Mouse (Mus musculus) liver, embryonic 12.5 days (tissue): ENCODE measurements around the gene Elmo1. TPM values are rescaled to one million over a fixed set of nuclear protein-coding genes. Genes with fewer than 3 reads are reported as not detected.

Source experiments
- ATAC-seq: fragments of 200-750 bp; cut with Nextera tagmentation; 2 replicates; pipeline ENCODE4 v1.8.0; 2017; ENCODE audit warnings: moderate number of reproducible peaks, mild to moderate bottlenecking, moderate library complexity
- H3K27ac ChIP-seq: fragments of 300-500 bp; sonication (generic); 2 replicates; pipeline ENCODE4 v1.5.1; 2016; ENCODE audit warnings: mild to moderate bottlenecking
- H3K27me3 ChIP-seq: fragments of 300-500 bp; sonication (generic); replicated peaks from 2 replicates; pipeline ENCODE4 v1.6.1; 2016; ENCODE audit warnings: mild to moderate bottlenecking, moderate library complexity
- H3K36me3 ChIP-seq: fragments of 300-500 bp; sonication (generic); 2 replicates; pipeline ENCODE4 v1.6.1; 2016; ENCODE audit warnings: mild to moderate bottlenecking, moderate library complexity
- H3K4me1 ChIP-seq: fragments of 300-500 bp; sonication (generic); 2 replicates; pipeline ENCODE4 v1.6.1; 2016
- H3K4me2 ChIP-seq: fragments of 300-500 bp; sonication (generic); 2 replicates; pipeline ENCODE4 v1.6.1; 2016; ENCODE audit warnings: mild to moderate bottlenecking, moderate library complexity
- H3K4me3 ChIP-seq: fragments of 300-500 bp; sonication (generic); 2 replicates; pipeline ENCODE4 v1.5.1; 2016; ENCODE audit warnings: mild to moderate bottlenecking, moderate library complexity
- H3K9ac ChIP-seq: fragments of 300-500 bp; sonication (generic); 2 replicates; pipeline ENCODE4 v1.6.1; 2016; ENCODE audit warnings: mild to moderate bottlenecking, moderate library complexity
- H3K9me3 ChIP-seq: fragments of 300-500 bp; sonication (generic); replicated peaks from 2 replicates; pipeline ENCODE4 v1.6.1; 2016; ENCODE audit warnings: mild to moderate bottlenecking, moderate library complexity
- WGBS: fragments of 180-500 bp; shearing (Covaris S2); methylation state at CpG from one replicate; pipeline ENCODE4 v1.1.7; 2016; ENCODE audit not compliant: insufficient replicate concordance; 5-methylcytosine and 5-hydroxymethylcytosine counted together
- polyA plus RNA-seq: library from polyadenylated mRNA; unstranded; fragments of >200 nt; fragmentation: Nextera tagmentation; extraction: Ambion mirVana; gene quantifications from 2 replicates; pipeline ENCODE4 v1.2.1, GENCODE M21; 2016

Elmo1 gene
- polyA plus RNA-seq, 1 experiment from 2014 or later: 6.2 TPM

- Histone ChIP-seq H3K9me3 (no peaks in the 10 kb centered on the region), H3K4me1 (0 out of 2 replicates have a peak, but pooled peaks cover 2% of the 10 kb centered on the region), H3K9ac (no peak overlapping the region), H3K27ac (no peak overlapping the region), H3K4me2 (no peak overlapping the region), H3K4me3 (no peak overlapping the region), H3K27me3 (no peaks in the 10 kb centered on the region), H3K36me3 (no peaks in the 10 kb centered on the region)
- WGBS: 61% methylated on average over 9 of the region's 9 CpGs
- ATAC-seq: no peak
Measured at GRCm38 (mm10) chr13:20564414-20564813, 474.0 kb downstream of the Elmo1 start.

- no peaks in the 10 kb centered on the region for H3K36me3 ChIP-seq
- no peak for ATAC-seq
- WGBS: 74% methylated on average over 2 of the region's 2 CpGs
- H3K9me3 ChIP-seq: peaks cover 8% of the 10 kb centered on the region; the same call in 1 of the 2 replicates
- no peak overlapping the region for H3K4me2 ChIP-seq
- no peak overlapping the region for H3K27ac ChIP-seq
- no peak overlapping the region for H3K9ac ChIP-seq
- no peaks in the 10 kb centered on the region for H3K4me1 ChIP-seq
- no peaks in the 10 kb centered on the region for H3K27me3 ChIP-seq
- H3K4me3 ChIP-seq: no peak overlapping the region
Measured at GRCm38 (mm10) chr13:20575186-20575585, 484.8 kb downstream of the Elmo1 start.

GRCm38 (mm10) chr13:20585868-20586267 is 495.5 kb downstream of the Elmo1 start:
- no peaks in the 10 kb centered on the region for H3K27me3 ChIP-seq
- no peak for ATAC-seq
- no peaks in the 10 kb centered on the region for H3K9me3 ChIP-seq
- H3K36me3 ChIP-seq: no peaks in the 10 kb centered on the region
- WGBS: 64% methylated on average over 4 of the region's 4 CpGs
- no peak overlapping the region for H3K4me2 ChIP-seq
- H3K27ac ChIP-seq: no peak overlapping the region
- no peak overlapping the region for H3K9ac ChIP-seq
- no peak overlapping the region for H3K4me3 ChIP-seq
- 0 out of 2 replicates have a peak, but pooled peaks cover 4% of the 10 kb centered on the region for H3K4me1 ChIP-seq

- no peak overlapping the region for H3K9ac ChIP-seq
- WGBS: 52% methylated on average over 3 of the region's 3 CpGs
- H3K4me2 ChIP-seq: no peak overlapping the region
- no peak overlapping the region for H3K4me3 ChIP-seq
- no peak overlapping the region for H3K27ac ChIP-seq
- H3K4me1 ChIP-seq: 0 out of 2 replicates have a peak, but pooled peaks cover 4% of the 10 kb centered on the region
- no peaks in the 10 kb centered on the region for H3K36me3 ChIP-seq
- H3K9me3 ChIP-seq: no peaks in the 10 kb centered on the region
- peak; percentile 79 for ATAC-seq
- H3K27me3 ChIP-seq: no peaks in the 10 kb centered on the region
Measured at GRCm38 (mm10) chr13:20586462-20586861, 496.1 kb downstream of the Elmo1 start.

- ATAC-seq: no peak
- Histone ChIP-seq H3K9me3 (no peaks in the 10 kb centered on the region), H3K4me2 (no peak overlapping the region), H3K4me1 (0 out of 2 replicates have a peak, but pooled peaks cover 4% of the 10 kb centered on the region), H3K4me3 (no peak overlapping the region), H3K27ac (no peak overlapping the region), H3K9ac (no peak overlapping the region), H3K27me3 (no peaks in the 10 kb centered on the region), H3K36me3 (no peaks in the 10 kb centered on the region)
- 60% methylated on average over 4 of the region's 4 CpGs for WGBS
Measured at GRCm38 (mm10) chr13:20590983-20591382, 500.6 kb downstream of the Elmo1 start.

GRCm38 (mm10) chr13:20597307-20597706 is 506.9 kb downstream of the Elmo1 start:
- Histone ChIP-seq H3K4me2 (no peak overlapping the region), H3K36me3 (no peaks in the 10 kb centered on the region), H3K27me3 (no peaks in the 10 kb centered on the region), H3K27ac (no peak overlapping the region), H3K9me3 (no peaks in the 10 kb centered on the region), H3K9ac (no peak overlapping the region), H3K4me1 (peaks cover 11% of the 10 kb centered on the region; the same call in 1 of the 2 replicates), H3K4me3 (no peak overlapping the region)
- ATAC-seq: no peak
- WGBS: 54% methylated on average over 5 of the region's 5 CpGs

GRCm38 (mm10) chr13:20598618-20599017 is 508.2 kb downstream of the Elmo1 start:
- Histone ChIP-seq H3K27me3 (no peaks in the 10 kb centered on the region), H3K27ac (no peak overlapping the region), H3K9me3 (no peaks in the 10 kb centered on the region), H3K36me3 (no peaks in the 10 kb centered on the region), H3K9ac (no peak overlapping the region), H3K4me2 (no peak overlapping the region), H3K4me1 (peaks cover 11% of the 10 kb centered on the region; the same call in 1 of the 2 replicates), H3K4me3 (no peak overlapping the region)
- 75% methylated on average over 3 of the region's 3 CpGs for WGBS
- ATAC-seq: no peak; the same call in 1 of the 2 replicates

- ATAC-seq: no peak
- Histone ChIP-seq H3K4me1 (peaks cover 16% of the 10 kb centered on the region; the same call in 1 of the 2 replicates), H3K9me3 (no peaks in the 10 kb centered on the region), H3K4me3 (no peak overlapping the region), H3K36me3 (no peaks in the 10 kb centered on the region), H3K27me3 (no peaks in the 10 kb centered on the region), H3K4me2 (no peak overlapping the region), H3K9ac (no peak overlapping the region), H3K27ac (no peak overlapping the region)
- WGBS: 63% methylated on average over 6 of the region's 6 CpGs
Measured at GRCm38 (mm10) chr13:20600246-20600645, 509.9 kb downstream of the Elmo1 start.

GRCm38 (mm10) chr13:20601421-20601820 is 511.0 kb downstream of the Elmo1 start:
- H3K9me3 ChIP-seq: no peaks in the 10 kb centered on the region
- no peaks in the 10 kb centered on the region for H3K27me3 ChIP-seq
- H3K36me3 ChIP-seq: no peaks in the 10 kb centered on the region
- H3K4me3 ChIP-seq: no peak overlapping the region
- ATAC-seq: no peak
- peaks cover 21% of the 10 kb centered on the region for H3K4me1 ChIP-seq
- H3K4me2 ChIP-seq: no peak overlapping the region
- no peak overlapping the region for H3K27ac ChIP-seq
- no peak overlapping the region for H3K9ac ChIP-seq
- WGBS: 47% methylated on average over 1 of the region's 1 CpGs

GRCm38 (mm10) chr13:20606891-20607290 is 516.5 kb downstream of the Elmo1 start:
- Histone ChIP-seq H3K9ac (no peak overlapping the region), H3K27ac (no peak overlapping the region), H3K36me3 (no peaks in the 10 kb centered on the region), H3K27me3 (no peaks in the 10 kb centered on the region), H3K4me1 (peaks cover 20% of the 10 kb centered on the region), H3K4me2 (no peak overlapping the region), H3K4me3 (no peak overlapping the region), H3K9me3 (no peaks in the 10 kb centered on the region)
- no peak for ATAC-seq
- 77% methylated on average over 3 of the region's 3 CpGs for WGBS

GRCm38 (mm10) chr13:20609003-20609688 is 518.8 kb downstream of the Elmo1 start:
- no peaks in the 10 kb centered on the region for H3K36me3 ChIP-seq
- H3K4me3 ChIP-seq: no peak overlapping the region
- 47% methylated on average over 3 of the region's 3 CpGs for whole genome bisulfite sequencing
- H3K27ac ChIP-seq: no peak overlapping the region
- no peaks in the 10 kb centered on the region for H3K9me3 ChIP-seq
- H3K4me2 ChIP-seq: no peak overlapping the region
- no peaks in the 10 kb centered on the region for H3K27me3 ChIP-seq
- ATAC-seq: no peak
- no peak overlapping the region for H3K9ac ChIP-seq
- H3K4me1 ChIP-seq: peaks cover 20% of the 10 kb centered on the region

GRCm38 (mm10) chr13:20615596-20616469 is 525.4 kb downstream of the Elmo1 start:
- no peaks in the 10 kb centered on the region for H3K4me1 ChIP-seq
- H3K9me3 ChIP-seq: no peaks in the 10 kb centered on the region
- H3K4me3 ChIP-seq: no peak overlapping the region
- no peak overlapping the region for H3K4me2 ChIP-seq
- 76% methylated on average over 10 of the region's 10 CpGs for WGBS
- no peaks in the 10 kb centered on the region for H3K36me3 ChIP-seq
- H3K27ac ChIP-seq: no peak overlapping the region
- no peak overlapping the region for H3K9ac ChIP-seq
- no peak for ATAC-seq
- no peaks in the 10 kb centered on the region for H3K27me3 ChIP-seq
